Mouse (Mus musculus): ENCODE results near the gene Plxnb2.

Gene Plxnb2

GRCm38 (mm10) chr15:89128382-89129350 is 51.9 kb downstream of the Plxnb2 start, which contains the start of gene Hdac10:
Gene Hdac10, minus strand, starts transcription at chr15:89128700.
- DNase-seq (ENCODE audit: low spot score in 2 of 2), result peak; percentile 72 to 76

GRCm38 (mm10) chr15:89127364-89127940 is 53.1 kb downstream of the Plxnb2 start:
- DNase-seq (ENCODE audit: low spot score in 2 of 2), result no peak

GRCm38 (mm10) chr15:89126622-89127021 is 54.0 kb downstream of the Plxnb2 start:
- DNase-seq (ENCODE audit: low spot score in 2 of 2), result no peak

- no peak for DNase-seq (ENCODE audit: low spot score in 2 of 2)
Observed at GRCm38 (mm10) chr15:89125351-89125750, 55.2 kb downstream of the Plxnb2 start.

- no peak for DNase-seq (ENCODE audit: low spot score in 2 of 2)
Observed at GRCm38 (mm10) chr15:89124312-89124711, 56.3 kb downstream of the Plxnb2 start.

GRCm38 (mm10) chr15:89123595-89123994 is 57.0 kb downstream of the Plxnb2 start:
- DNase-seq (ENCODE audit: low spot score in 2 of 2), result peak in 1 of 2 experiments; percentile 55

- peak; percentile 91 to 92 for DNase-seq (ENCODE audit: low spot score in 2 of 2)
Observed at GRCm38 (mm10) chr15:89122649-89123366, 57.8 kb downstream of the Plxnb2 start, which contains the start of gene Tubgcp6. Gene Tubgcp6, minus strand, starts transcription at chr15:89123112.

GRCm38 (mm10) chr15:89118007-89118406 is 62.6 kb downstream of the Plxnb2 start:
- DNase-seq (ENCODE audit: low spot score in 2 of 2), result no peak

- DNase-seq (ENCODE audit: low spot score in 2 of 2), result no peak
Observed at GRCm38 (mm10) chr15:89110147-89110546, 70.4 kb downstream of the Plxnb2 start.

GRCm38 (mm10) chr15:89106976-89107375 is 73.6 kb downstream of the Plxnb2 start:
- no peak for DNase-seq (ENCODE audit: low spot score in 2 of 2)

GRCm38 (mm10) chr15:89106073-89106472 is 74.5 kb downstream of the Plxnb2 start:
- DNase-seq (ENCODE audit: low spot score in 2 of 2), result no peak

Measured in frontal cortex, postnatal 14 days (tissue).